Mouse (Mus musculus) liver, embryonic 18 days (tissue): ENCODE results near the gene Eno1. TPM values are rescaled to one million over a fixed set of nuclear protein-coding genes. Genes with fewer than 3 reads are reported as not detected.

Experiments used
- polyA plus RNA-seq: library from polyadenylated mRNA; depleted of rRNA; stranded (reverse); fragments of >200 nt; gene quantifications from 2 replicates; pipeline ENCODE4 v1.2.3, GENCODE M21; 2012; rRNA removed

The Eno1 gene
- 322 and 358 TPM in 2 replicates for polyA plus RNA-seq

GRCm38 (mm10) chr4:150236521-150237481 lies at the start of gene Eno1:
Gene Eno1, plus strand, starts transcription at chr4:150236721.

DNA sequence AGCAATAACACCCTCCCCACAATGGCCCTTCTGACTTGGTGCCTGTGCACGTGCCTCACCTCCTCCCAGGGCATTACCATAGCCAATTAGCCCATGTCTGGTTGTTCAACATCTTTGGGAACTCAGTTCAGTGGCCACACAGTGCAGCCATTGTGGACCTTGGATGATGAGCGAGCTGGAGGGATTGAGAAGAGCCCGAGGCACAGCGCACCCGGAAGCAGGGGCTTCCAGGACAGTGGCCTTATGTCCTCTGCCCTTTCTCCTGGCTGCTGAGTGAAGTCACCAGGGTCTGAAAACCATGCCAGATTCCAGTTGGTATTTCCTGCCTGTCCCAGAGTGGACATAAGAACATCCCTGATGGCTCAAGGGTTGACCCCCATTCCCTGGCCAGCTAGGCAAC lies 35.3 kb upstream of the Eno1 start, which contains the start of gene Car6:
TSS of gene Car6 (minus strand) at position 101 of the 400 bp plus-strand sequence.

DNA sequence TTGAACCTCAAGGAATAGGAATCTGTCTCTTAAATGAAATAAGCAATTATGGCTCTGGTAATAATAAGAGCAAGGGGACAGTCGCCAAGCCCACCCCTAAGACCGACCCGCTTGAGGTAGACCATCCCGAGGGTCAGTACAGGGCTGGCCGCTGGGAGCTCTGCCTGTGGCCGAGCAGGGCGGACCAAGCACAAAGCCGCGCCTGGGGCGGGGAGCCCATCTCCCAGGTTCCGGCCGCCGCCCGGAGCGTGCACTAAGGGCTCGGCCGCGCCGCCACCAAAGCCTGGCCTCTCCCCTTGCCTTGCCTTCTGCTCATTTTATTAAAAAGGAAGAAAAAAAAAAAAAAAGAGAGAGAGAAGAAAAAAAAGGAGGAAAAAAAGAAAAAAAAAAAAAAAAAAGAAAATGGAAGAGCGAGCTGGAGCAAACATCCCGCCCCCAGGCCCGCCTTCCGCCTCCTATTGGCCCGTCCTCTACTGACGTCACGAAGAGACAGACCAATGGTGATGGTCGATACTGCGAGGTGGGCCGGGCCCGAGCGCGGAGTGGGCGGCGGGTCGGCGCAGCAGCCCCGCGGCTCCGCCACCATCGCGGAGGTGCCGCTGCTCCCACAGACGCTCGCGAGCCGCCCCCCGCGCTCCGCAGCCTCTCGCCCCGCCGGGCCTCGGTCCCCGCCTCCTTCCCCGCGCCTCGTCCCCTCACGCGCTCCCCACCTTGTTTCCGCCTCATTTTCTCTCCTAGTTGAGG lies 44.7 kb downstream of the Eno1 start, which contains the start of gene Rere:
TSS of gene Rere (plus strand) at position 629 of the 744 bp plus-strand sequence.

Other genes starting within 250 kb of the Eno1 start
- 65.2 and 78.9 TPM in 2 replicates for gene H6pd, start 227.7 kb upstream of the Eno1 start, polyA plus RNA-seq
- 0.81 and 0.85 TPM in 2 replicates for gene Gpr157, start 149.4 kb upstream of the Eno1 start, polyA plus RNA-seq
- 0.12 and 0.14 TPM in 2 replicates for gene Slc2a5, start 117.4 kb upstream of the Eno1 start, polyA plus RNA-seq
- gene Slc2a7, start 87.7 kb upstream of the Eno1 start, polyA plus RNA-seq: 0.10 TPM in 1 of 2 replicates, not detected in the other
- not detected in 2 replicates for gene Car6, start 35.4 kb upstream of the Eno1 start, polyA plus RNA-seq
- gene Rere, start 44.9 kb downstream of the Eno1 start, polyA plus RNA-seq: 3.8 and 5.7 TPM in 2 replicates